Mouse (Mus musculus) erythroid progenitor cell, adult 5-6 weeks (primary cell): Measurements from ENCODE around the gene Prss27. TPM values are rescaled to one million over a fixed set of nuclear protein-coding genes. Genes with fewer than 3 reads are reported as not detected.
"Not testable (repeated sequence)": the region's sequence is repeated elsewhere in the genome, so short reads cannot be mapped to it uniquely, and the experiment has no call there.

Experiments used
- ATAC-seq: replicated peaks from 2 replicates; pipeline ENCODE4 v1.8.0; 2016; ENCODE audit warnings: moderate number of reproducible peaks, mild to moderate bottlenecking, moderate TSS enrichment, inconsistent platforms; ENCODE audit not compliant: poor library complexity, low FRiP score, severe bottlenecking
- total RNA-seq, 2 experiments: library from RNA; stranded (forward) in 1 of 2; stranded (reverse) in 1 of 2; fragments of 150-400 nt in 1 of 2; fragments of 186-747, 209-891 nt in 1 of 2; gene quantifications; 2 replicates each; pipeline versions ENCODE4 v1.2.3 to v1.2.4; 2015 to 2017; ENCODE audit warnings: low replicate concordance in 2 of 2

Gene Prss27
- total RNA-seq, 2 experiments from 2014 or later, result not detected

DNA sequence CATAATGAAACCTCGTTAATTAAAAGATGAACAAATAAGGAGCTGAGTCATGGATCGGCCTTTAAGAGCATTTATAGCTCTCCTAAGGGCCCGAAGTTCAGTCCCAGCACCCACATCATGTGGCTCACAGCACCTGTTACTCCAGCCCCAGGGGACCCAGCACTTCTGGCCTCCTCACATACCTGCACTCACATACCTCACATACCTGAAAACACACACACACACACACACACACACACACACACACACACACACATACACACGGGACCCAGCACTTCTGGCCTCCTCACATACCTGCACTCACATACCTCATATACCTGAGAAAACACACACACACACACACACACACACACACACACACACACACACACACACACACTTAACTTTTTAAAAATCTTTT lies 48.5 kb downstream of the Prss27 start:
- ATAC-seq, result not testable (repeated sequence)

DNA sequence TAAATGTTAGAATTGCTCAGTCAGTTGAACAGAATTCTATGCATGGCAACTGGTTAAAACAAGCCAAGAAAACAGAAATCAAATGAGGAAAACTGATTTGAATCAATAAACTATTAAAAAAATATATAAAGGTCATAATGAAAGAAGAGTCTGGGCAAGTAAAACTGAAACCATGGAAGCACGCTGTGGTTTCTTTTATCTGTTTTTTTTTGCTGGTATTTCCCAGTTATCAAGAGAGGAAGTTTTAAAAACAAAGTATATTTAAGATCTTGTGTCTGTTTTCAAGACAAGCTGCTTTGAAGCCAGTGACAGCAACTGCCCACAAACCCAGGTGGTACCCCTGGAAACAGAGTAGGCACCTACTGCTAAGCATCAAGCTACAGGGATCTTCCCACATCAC lies 52.6 kb downstream of the Prss27 start:
- ATAC-seq, result no peak

Other genes with a start within 250 kb of the Prss27 start
- 468 and 572 TPM in 2 replicates for gene Srrm2, start 247.6 kb upstream of the Prss27 start, total RNA-seq (2015; ENCODE audit: low replicate concordance)
- 294 and 325 TPM in 2 replicates for gene Srrm2, start 247.6 kb upstream of the Prss27 start, total RNA-seq (2017; ENCODE audit: low replicate concordance)
- 137 and 167 TPM in 2 replicates for gene Elob, start 209.0 kb upstream of the Prss27 start, total RNA-seq (2015; ENCODE audit: low replicate concordance)
- 51.7 and 117 TPM in 2 replicates for gene Elob, start 209.0 kb upstream of the Prss27 start, total RNA-seq (2017; ENCODE audit: low replicate concordance)
- gene Prss33, start 202.1 kb upstream of the Prss27 start, total RNA-seq (2015; ENCODE audit: low replicate concordance), result not detected in 2 replicates
- gene Prss33, start 202.1 kb upstream of the Prss27 start, total RNA-seq (2017; ENCODE audit: low replicate concordance), result not detected in 2 replicates
- not detected in 2 replicates for gene Prss32, start 194.3 kb upstream of the Prss27 start, total RNA-seq (2015; ENCODE audit: low replicate concordance)
- gene Prss32, start 194.3 kb upstream of the Prss27 start, total RNA-seq (2017; ENCODE audit: low replicate concordance), result not detected in 2 replicates
- not detected in 2 replicates for gene Prss41, start 194.0 kb upstream of the Prss27 start, total RNA-seq (2015; ENCODE audit: low replicate concordance)
- not detected in 2 replicates for gene Prss41, start 194.0 kb upstream of the Prss27 start, total RNA-seq (2017; ENCODE audit: low replicate concordance)
- gene Prss21, start 170.1 kb upstream of the Prss27 start, total RNA-seq (2015; ENCODE audit: low replicate concordance), result not detected in 2 replicates
- not detected in 2 replicates for gene Prss21, start 170.1 kb upstream of the Prss27 start, total RNA-seq (2017; ENCODE audit: low replicate concordance)
- not detected in 2 replicates for gene Dcpp1, start 157.3 kb upstream of the Prss27 start, total RNA-seq (2015; ENCODE audit: low replicate concordance)
- not detected in 2 replicates for gene Dcpp1, start 157.3 kb upstream of the Prss27 start, total RNA-seq (2017; ENCODE audit: low replicate concordance)
- not detected in 2 replicates for gene Dcpp2, start 157.3 kb upstream of the Prss27 start, total RNA-seq (2015; ENCODE audit: low replicate concordance)
- gene Dcpp2, start 157.3 kb upstream of the Prss27 start, total RNA-seq (2017; ENCODE audit: low replicate concordance), result not detected in 2 replicates
- gene Dcpp3, start 120.7 kb upstream of the Prss27 start, total RNA-seq (2015; ENCODE audit: low replicate concordance), result not detected in 2 replicates
- not detected in 2 replicates for gene Dcpp3, start 120.7 kb upstream of the Prss27 start, total RNA-seq (2017; ENCODE audit: low replicate concordance)
- gene Sbp, start 96.5 kb upstream of the Prss27 start, total RNA-seq (2015; ENCODE audit: low replicate concordance), result not detected in 2 replicates
- not detected in 2 replicates for gene Sbp, start 96.5 kb upstream of the Prss27 start, total RNA-seq (2017; ENCODE audit: low replicate concordance)
- gene Sbpl, start 82.9 kb upstream of the Prss27 start, total RNA-seq (2015; ENCODE audit: low replicate concordance), result not detected in 2 replicates
- gene Sbpl, start 82.9 kb upstream of the Prss27 start, total RNA-seq (2017; ENCODE audit: low replicate concordance), result not detected in 2 replicates
- 0.84 TPM in 1 of 2 replicates, not detected in the other for gene Prss30, start 57.6 kb upstream of the Prss27 start, total RNA-seq (2015; ENCODE audit: low replicate concordance)
- not detected in 2 replicates for gene Prss30, start 57.6 kb upstream of the Prss27 start, total RNA-seq (2017; ENCODE audit: low replicate concordance)
- gene Prss22, start 40.0 kb upstream of the Prss27 start, total RNA-seq (2015; ENCODE audit: low replicate concordance), result not detected in 2 replicates
- gene Prss22, start 40.0 kb upstream of the Prss27 start, total RNA-seq (2017; ENCODE audit: low replicate concordance), result not detected in 2 replicates
- 4.3 and 5.0 TPM in 2 replicates for gene Kctd5, start 35.3 kb downstream of the Prss27 start, total RNA-seq (2015; ENCODE audit: low replicate concordance)
- 8.0 and 10.7 TPM in 2 replicates for gene Kctd5, start 35.3 kb downstream of the Prss27 start, total RNA-seq (2017; ENCODE audit: low replicate concordance)
- gene Pdpk1, start 112.8 kb downstream of the Prss27 start, total RNA-seq (2015; ENCODE audit: low replicate concordance), result 83.6 and 88.0 TPM in 2 replicates
- 74.5 and 76.8 TPM in 2 replicates for gene Pdpk1, start 112.8 kb downstream of the Prss27 start, total RNA-seq (2017; ENCODE audit: low replicate concordance)
- gene Amdhd2, start 125.6 kb downstream of the Prss27 start, total RNA-seq (2015; ENCODE audit: low replicate concordance), result 10.5 and 20.5 TPM in 2 replicates
- 9.8 and 10.7 TPM in 2 replicates for gene Amdhd2, start 125.6 kb downstream of the Prss27 start, total RNA-seq (2017; ENCODE audit: low replicate concordance)
- gene Atp6v0c, start 131.6 kb downstream of the Prss27 start, total RNA-seq (2015; ENCODE audit: low replicate concordance), result 231 and 265 TPM in 2 replicates
- 83.8 and 103 TPM in 2 replicates for gene Atp6v0c, start 131.6 kb downstream of the Prss27 start, total RNA-seq (2017; ENCODE audit: low replicate concordance)
- gene Tbc1d24, start 167.4 kb downstream of the Prss27 start, total RNA-seq (2015; ENCODE audit: low replicate concordance), result 3.4 and 5.8 TPM in 2 replicates
- gene Tbc1d24, start 167.4 kb downstream of the Prss27 start, total RNA-seq (2017; ENCODE audit: low replicate concordance), result 2.6 and 2.7 TPM in 2 replicates
- gene Ntn3, start 171.4 kb downstream of the Prss27 start, total RNA-seq (2015; ENCODE audit: low replicate concordance), result not detected in 2 replicates
- not detected in 2 replicates for gene Ntn3, start 171.4 kb downstream of the Prss27 start, total RNA-seq (2017; ENCODE audit: low replicate concordance)
- gene Tedc2, start 182.7 kb downstream of the Prss27 start, total RNA-seq (2015; ENCODE audit: low replicate concordance), result 13.8 and 19.8 TPM in 2 replicates
- 16.2 and 17.2 TPM in 2 replicates for gene Tedc2, start 182.7 kb downstream of the Prss27 start, total RNA-seq (2017; ENCODE audit: low replicate concordance)
- gene Ccnf, start 213.3 kb downstream of the Prss27 start, total RNA-seq (2015; ENCODE audit: low replicate concordance), result 217 and 252 TPM in 2 replicates
- gene Ccnf, start 213.3 kb downstream of the Prss27 start, total RNA-seq (2017; ENCODE audit: low replicate concordance), result 391 and 426 TPM in 2 replicates